Mouse (Mus musculus): ENCODE data around the gene Hspb11. TPM values are rescaled to one million over a fixed set of nuclear protein-coding genes. Genes with fewer than 3 reads are reported as not detected.

Hspb11 gene
- polyA plus RNA-seq, 1 experiment = 19.6 TPM

DNA sequence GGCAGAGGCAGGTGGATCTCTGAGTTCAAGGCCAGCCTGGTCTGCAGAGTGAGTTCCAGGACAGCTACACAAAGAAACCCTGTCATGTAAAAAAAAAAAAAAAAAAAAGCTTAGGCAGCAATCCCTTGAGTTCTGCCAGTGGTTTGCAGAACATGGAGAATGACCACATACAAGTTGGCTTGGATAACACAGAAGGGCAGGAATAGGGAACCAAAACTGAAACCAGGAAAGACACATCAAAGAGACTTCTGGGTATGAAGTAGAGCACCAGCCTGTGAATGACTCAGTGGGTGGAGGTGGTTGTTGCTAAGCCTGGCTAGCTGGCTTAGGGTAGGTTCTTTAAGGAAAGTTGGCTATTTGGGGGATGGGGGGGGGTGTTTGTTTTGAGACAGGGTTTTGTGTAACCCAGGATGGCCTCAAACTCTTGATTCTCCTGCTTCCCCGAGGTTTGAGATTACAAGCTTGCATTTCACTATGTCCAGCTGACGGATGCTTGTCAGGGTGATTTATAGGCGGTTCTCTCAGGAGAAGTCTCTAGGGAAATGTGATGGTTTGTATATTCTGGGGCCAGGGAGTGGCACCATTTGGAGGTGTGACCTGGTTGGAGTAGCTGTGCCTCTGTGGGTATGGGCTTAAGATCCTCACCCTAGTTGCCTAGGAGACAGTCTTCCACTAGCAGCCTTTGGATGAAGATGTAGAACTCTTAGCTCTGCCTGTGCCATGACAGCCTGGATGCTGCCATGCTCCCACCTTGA, 32.2 kb downstream of the Hspb11 start:
- peaks cover 12% of the 10 kb centered on the region for H3K27me3 ChIP-seq (replicated peaks)
- H3K4me3 ChIP-seq (replicated peaks) = peak overlapping the region; percentile 33
- TF ChIP-seq GATA1 (IDR thresholded peaks at IDR 0.05; ENCODE audit: borderline replicate concordance, low read length) (no peak), FLI1 (IDR thresholded peaks at IDR 0.05; ENCODE audit: low read length) (no peak)
- peaks cover 6% of the 10 kb centered on the region for H3K36me3 ChIP-seq (replicated peaks; ENCODE audit: low read length)
- peaks cover 4% of the 10 kb centered on the region; the same call in 1 of the 2 replicates for H3K4me1 ChIP-seq
- peaks cover 14% of the 10 kb centered on the region for H3K9me3 ChIP-seq

DNA sequence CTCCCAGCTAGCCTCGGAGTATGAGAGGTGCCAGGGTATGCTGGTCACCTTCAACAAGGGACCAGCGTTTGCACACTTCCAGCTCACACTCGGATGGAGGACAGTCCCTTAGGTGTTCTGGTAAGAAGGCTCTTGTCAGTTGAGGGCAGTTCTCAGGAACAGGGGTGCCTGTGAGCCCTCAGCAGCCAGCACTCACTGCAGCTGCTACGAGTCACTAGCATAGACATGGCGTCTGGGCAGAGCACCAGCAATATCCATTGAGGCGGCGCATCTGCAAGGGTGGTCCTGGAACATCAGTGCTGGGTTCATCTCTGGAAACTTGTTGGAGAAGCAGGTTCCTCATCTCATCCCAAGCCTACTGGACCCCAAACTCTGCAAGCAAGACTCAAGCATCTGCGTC, 33.0 kb downstream of the Hspb11 start:
- Histone ChIP-seq H3K27me3 (replicated peaks) (peaks cover 12% of the 10 kb centered on the region), H3K4me3 (replicated peaks) (no peak overlapping the region), H3K36me3 (replicated peaks; ENCODE audit: low read length) (no peaks in the 10 kb centered on the region), H3K4me1 (peaks cover 4% of the 10 kb centered on the region; the same call in 1 of the 2 replicates), H3K9me3 (peaks cover 14% of the 10 kb centered on the region)
- no peak for TF ChIP-seq GATA1 (IDR thresholded peaks at IDR 0.05; ENCODE audit: borderline replicate concordance, low read length)
- TF ChIP-seq FLI1 (IDR thresholded peaks at IDR 0.05; ENCODE audit: low read length) = no peak

DNA sequence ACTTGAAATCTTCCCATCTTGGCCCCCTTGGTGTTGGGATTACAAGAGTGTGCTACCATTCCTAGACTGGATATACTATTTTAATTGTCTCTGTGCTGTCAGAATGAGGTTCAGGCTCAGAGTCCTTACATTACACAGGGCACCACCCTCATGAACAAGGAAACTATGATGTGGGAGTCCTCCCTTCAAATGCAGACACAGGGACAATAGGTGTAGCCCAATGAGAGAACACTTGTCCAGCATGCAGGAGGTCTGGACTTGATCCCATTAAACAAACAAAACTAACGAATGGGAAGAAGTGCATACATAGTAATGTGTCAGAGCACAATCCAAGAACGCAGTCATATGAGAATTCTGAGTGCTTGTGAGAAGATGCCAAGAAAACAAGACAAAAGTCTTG, 34.1 kb downstream of the Hspb11 start:
- TF ChIP-seq GATA1 (IDR thresholded peaks at IDR 0.05; ENCODE audit: borderline replicate concordance, low read length) (no peak), FLI1 (IDR thresholded peaks at IDR 0.05; ENCODE audit: low read length) (no peak)
- H3K9me3 ChIP-seq = peaks cover 14% of the 10 kb centered on the region
- no peak overlapping the region for H3K4me3 ChIP-seq (replicated peaks)
- peaks cover 21% of the 10 kb centered on the region for H3K27me3 ChIP-seq (replicated peaks)
- no peaks in the 10 kb centered on the region for H3K36me3 ChIP-seq (replicated peaks; ENCODE audit: low read length)
- H3K4me1 ChIP-seq = peaks cover 4% of the 10 kb centered on the region; the same call in 1 of the 2 replicates

DNA sequence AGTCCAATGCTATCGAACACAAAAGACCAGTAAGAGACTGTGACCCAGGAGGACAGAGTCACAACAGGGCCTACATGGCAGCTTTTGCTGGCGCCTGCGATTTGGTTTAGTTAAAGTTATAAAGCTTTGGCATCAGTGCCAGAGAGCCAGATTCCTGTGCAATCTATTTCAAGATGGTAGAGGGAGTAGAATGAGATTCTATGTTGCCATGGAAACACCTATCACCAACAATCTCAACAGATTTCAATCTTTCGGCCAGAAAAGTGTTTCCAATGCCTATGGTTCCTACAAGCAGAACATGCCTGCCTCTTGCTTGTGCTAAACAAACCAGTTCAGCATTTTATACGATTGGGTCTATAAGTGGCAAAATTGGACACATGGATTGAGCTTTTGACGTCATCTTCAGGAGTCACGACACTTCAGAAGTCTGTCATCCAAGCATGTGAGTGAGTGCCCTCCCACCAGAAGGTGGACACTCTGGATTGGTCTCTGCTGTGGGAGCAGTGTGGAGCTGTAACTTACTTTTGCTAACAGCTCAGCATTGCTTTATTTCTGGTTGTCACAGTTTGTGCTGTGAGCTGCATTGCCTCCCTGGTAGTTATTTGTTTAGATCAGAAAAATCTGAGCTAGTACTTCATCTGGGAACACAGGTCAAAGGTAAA, 38.3 kb downstream of the Hspb11 start:
- no peaks in the 10 kb centered on the region; the same call in 1 of the 2 replicates for H3K4me1 ChIP-seq
- peaks cover 9% of the 10 kb centered on the region for H3K9me3 ChIP-seq
- H3K4me3 ChIP-seq (replicated peaks) = no peak overlapping the region
- peaks cover 46% of the 10 kb centered on the region for H3K27me3 ChIP-seq (replicated peaks)
- no peak for TF ChIP-seq FLI1 (IDR thresholded peaks at IDR 0.05; ENCODE audit: low read length)
- no peak for TF ChIP-seq GATA1 (IDR thresholded peaks at IDR 0.05; ENCODE audit: borderline replicate concordance, low read length)
- H3K36me3 ChIP-seq (replicated peaks; ENCODE audit: low read length) = no peaks in the 10 kb centered on the region

DNA sequence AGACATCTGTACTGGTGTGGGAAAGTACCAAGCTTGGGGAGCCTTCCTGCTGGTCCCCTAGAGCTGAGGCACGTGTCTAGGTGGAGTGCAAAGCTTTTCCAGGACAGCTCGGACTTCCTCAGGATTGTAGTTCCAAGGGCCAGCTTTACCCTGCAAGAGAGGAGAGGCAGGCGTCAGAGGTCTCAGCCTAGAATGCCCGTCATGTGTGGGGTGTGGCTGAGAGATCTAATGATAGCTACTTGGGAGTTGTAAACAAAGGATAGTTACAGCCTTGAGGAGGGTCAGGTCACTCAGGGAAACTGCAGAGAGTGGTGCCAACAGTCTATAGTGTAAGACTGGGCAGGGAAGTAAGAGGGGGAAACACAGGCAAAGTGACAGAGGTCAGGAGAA, 38.9 kb downstream of the Hspb11 start:
- H3K4me1 ChIP-seq = no peaks in the 10 kb centered on the region; the same call in 1 of the 2 replicates
- peaks cover 49% of the 10 kb centered on the region for H3K27me3 ChIP-seq (replicated peaks)
- no peak overlapping the region for H3K4me3 ChIP-seq (replicated peaks)
- peaks cover 9% of the 10 kb centered on the region for H3K9me3 ChIP-seq
- TF ChIP-seq FLI1 (IDR thresholded peaks at IDR 0.05; ENCODE audit: low read length) (no peak), GATA1 (IDR thresholded peaks at IDR 0.05; ENCODE audit: borderline replicate concordance, low read length) (no peak)
- H3K36me3 ChIP-seq (replicated peaks; ENCODE audit: low read length) = no peaks in the 10 kb centered on the region

DNA sequence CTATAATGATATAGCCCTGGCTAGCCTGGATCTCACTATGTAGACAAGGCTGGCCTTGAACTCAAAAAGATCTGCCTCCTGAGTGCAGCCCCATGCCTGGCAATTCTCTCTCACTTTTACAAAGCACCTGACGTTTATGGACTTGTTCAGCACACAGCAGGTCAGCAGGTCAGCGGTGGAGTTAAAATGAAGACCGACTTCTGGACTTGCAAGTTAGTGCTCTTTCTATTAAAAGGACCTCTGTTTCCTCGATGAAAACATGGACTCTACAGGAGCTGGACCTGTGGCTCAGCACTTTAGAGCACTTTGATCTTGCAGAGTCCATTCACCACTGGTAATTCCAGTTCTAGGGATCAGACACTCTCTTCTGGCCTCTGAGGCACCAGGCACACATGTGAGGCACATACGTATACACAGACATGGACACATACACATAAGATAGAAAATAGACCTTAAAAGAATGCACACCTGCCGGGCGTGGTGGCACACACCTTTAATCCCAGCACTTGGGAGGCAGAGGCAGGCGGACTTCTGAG, 44.7 kb downstream of the Hspb11 start:
- Histone ChIP-seq H3K4me1 (peaks cover 30% of the 10 kb centered on the region), H3K9me3 (no peaks in the 10 kb centered on the region), H3K4me3 (replicated peaks) (no peak overlapping the region), H3K27me3 (replicated peaks) (peaks cover 75% of the 10 kb centered on the region), H3K36me3 (replicated peaks; ENCODE audit: low read length) (no peaks in the 10 kb centered on the region)
- TF ChIP-seq FLI1 (IDR thresholded peaks at IDR 0.05; ENCODE audit: low read length) (no peak), GATA1 (IDR thresholded peaks at IDR 0.05; ENCODE audit: borderline replicate concordance, low read length) (no peak)

DNA sequence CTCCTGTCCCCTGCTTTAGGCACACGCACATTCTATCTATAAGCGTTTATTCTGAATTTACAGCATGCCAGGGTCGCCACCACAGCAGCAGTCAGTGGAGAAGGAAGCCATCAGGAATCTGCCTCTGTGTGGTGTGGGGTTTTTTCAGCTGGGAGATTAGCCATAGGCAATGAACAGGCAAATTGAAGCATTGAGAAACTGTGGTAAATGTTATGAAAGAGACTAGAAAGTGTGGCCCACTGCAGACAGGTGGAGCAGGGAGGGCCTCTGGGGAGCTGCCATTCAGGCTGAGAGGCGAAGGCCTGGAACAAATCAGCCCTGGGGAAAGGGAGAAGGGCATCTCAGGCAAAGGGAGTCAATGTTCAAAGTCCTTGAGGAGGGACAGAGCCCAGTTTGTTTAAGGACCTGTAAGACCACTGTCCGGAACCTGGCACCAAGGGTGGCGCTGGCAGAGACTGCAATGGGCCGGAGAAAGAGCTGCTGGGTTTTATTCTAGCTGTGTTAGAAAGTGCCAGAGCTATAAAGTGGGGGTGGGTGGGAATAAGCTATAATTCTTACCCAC, 46.5 kb downstream of the Hspb11 start:
- H3K9me3 ChIP-seq = no peaks in the 10 kb centered on the region
- no peak overlapping the region for H3K4me3 ChIP-seq (replicated peaks)
- no peak for TF ChIP-seq GATA1 (IDR thresholded peaks at IDR 0.05; ENCODE audit: borderline replicate concordance, low read length)
- no peak for TF ChIP-seq FLI1 (IDR thresholded peaks at IDR 0.05; ENCODE audit: low read length)
- peaks cover 30% of the 10 kb centered on the region for H3K4me1 ChIP-seq
- H3K27me3 ChIP-seq (replicated peaks) = peaks cover 75% of the 10 kb centered on the region
- H3K36me3 ChIP-seq (replicated peaks; ENCODE audit: low read length) = no peaks in the 10 kb centered on the region

DNA sequence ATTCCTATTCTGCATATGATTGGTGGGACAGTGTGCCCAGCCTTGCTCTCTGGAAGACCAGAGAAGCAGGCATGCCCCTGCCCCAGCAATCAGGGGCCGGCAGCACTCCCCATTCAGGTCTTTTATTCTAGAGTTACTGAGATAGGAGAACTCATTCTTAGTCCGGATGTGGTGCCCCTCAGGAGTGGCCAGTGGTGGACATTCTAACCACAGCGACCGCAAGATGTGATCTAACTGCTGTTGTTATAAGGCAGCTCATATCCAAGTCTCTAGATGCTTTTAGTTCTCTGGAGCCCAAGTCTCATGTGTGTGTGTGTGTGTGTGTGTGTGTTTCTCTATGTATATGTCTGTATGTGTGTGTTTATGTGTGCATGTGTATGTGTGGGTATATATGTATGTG, 47.0 kb downstream of the Hspb11 start:
- Histone ChIP-seq H3K4me1 (peaks cover 34% of the 10 kb centered on the region), H3K4me3 (replicated peaks) (no peak overlapping the region), H3K27me3 (replicated peaks) (peaks cover 75% of the 10 kb centered on the region), H3K36me3 (replicated peaks; ENCODE audit: low read length) (no peaks in the 10 kb centered on the region), H3K9me3 (no peaks in the 10 kb centered on the region)
- no peak for TF ChIP-seq FLI1 (IDR thresholded peaks at IDR 0.05; ENCODE audit: low read length)
- no peak for TF ChIP-seq GATA1 (IDR thresholded peaks at IDR 0.05; ENCODE audit: borderline replicate concordance, low read length)

DNA sequence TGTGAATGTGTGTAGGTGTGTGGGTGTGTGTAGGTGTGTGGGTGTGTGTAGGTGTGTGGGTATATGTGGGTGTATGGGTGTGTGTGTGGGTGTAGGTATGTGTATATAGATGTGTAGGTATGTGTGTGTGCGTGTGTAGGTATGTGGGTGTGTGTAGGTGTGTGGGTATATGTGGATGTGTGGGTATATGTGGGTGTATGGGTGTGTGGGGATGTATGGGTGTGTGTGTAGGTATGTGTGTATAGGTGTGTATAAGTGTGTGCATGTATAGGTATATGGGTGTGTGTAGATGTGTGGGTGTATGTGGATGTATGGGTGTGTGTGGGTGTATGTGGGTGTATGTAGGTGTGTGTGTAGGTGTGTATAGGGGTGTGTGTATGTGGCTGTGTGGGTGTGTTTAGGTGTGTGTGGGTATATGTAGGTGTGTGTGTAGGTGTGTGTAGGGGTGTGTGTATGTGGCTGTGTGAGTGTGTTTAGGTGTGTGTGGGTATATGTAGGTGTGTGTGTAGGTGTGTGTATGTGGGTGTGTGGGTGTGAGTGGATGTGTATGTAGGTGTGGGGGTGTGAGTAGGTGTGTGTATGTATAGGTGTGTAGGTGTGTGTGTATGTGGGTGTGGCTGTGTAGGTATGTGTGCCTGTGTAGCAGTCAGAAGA, 47.6 kb downstream of the Hspb11 start:
- Histone ChIP-seq H3K4me3 (replicated peaks) (no peak overlapping the region), H3K9me3 (no peaks in the 10 kb centered on the region), H3K36me3 (replicated peaks; ENCODE audit: low read length) (no peaks in the 10 kb centered on the region), H3K27me3 (replicated peaks) (peaks cover 79% of the 10 kb centered on the region), H3K4me1 (peaks cover 40% of the 10 kb centered on the region)
- TF ChIP-seq FLI1 (IDR thresholded peaks at IDR 0.05; ENCODE audit: low read length) (no peak), GATA1 (IDR thresholded peaks at IDR 0.05; ENCODE audit: borderline replicate concordance, low read length) (no peak; the same call in 2 of the 3 replicates)

Measured in megakaryocyte, embryonic 14.5 days (primary cell).